Mouse (Mus musculus) mammary gland, adult 2 months (tissue): ENCODE results near the gene Mettl7a2. TPM values are rescaled to one million over a fixed set of nuclear protein-coding genes. Genes with fewer than 3 reads are reported as not detected.

Source experiments
- polyA plus RNA-seq: library from polyadenylated mRNA; depleted of rRNA; stranded (reverse); fragments of >200 nt; gene quantifications from 2 replicates; pipeline ENCODE4 v1.2.3, GENCODE M21; 2012; ENCODE audit warnings: low replicate concordance; rRNA removed

The Mettl7a2 gene
- not detected in 2 replicates for polyA plus RNA-seq

DNA sequence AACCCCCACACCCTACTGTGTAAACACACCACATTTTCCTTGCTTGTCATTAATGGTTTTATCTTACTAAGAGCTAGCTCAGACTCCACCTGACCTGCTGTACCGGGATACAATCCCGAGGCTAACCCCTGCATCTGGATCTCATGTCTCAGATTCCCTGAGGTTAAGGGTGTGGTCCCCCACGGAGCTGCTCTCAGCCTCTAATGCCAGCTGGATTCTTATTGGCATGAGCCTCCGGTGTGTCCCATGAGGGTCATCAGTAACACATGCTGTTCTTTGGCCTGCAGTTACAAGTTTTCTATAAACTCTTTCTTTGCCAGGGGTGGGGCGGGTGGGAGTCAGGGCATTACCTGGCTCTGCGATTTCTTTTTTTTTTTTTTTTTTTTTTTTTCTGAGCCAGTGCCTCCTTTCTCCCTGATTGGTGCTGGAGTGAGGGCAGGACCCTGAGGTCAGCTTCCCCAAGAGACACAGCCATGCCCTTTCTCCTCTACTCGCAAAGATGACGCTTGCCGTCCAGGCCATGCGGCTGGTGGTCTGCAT, at the start of gene Mettl7a2, which contains the start of gene Methig1:
Mettl7a2 (plus strand) TSS at position 490 of the 540 bp plus-strand sequence.
Methig1 (plus strand) TSS at position 439 of the 540 bp plus-strand sequence.

DNA sequence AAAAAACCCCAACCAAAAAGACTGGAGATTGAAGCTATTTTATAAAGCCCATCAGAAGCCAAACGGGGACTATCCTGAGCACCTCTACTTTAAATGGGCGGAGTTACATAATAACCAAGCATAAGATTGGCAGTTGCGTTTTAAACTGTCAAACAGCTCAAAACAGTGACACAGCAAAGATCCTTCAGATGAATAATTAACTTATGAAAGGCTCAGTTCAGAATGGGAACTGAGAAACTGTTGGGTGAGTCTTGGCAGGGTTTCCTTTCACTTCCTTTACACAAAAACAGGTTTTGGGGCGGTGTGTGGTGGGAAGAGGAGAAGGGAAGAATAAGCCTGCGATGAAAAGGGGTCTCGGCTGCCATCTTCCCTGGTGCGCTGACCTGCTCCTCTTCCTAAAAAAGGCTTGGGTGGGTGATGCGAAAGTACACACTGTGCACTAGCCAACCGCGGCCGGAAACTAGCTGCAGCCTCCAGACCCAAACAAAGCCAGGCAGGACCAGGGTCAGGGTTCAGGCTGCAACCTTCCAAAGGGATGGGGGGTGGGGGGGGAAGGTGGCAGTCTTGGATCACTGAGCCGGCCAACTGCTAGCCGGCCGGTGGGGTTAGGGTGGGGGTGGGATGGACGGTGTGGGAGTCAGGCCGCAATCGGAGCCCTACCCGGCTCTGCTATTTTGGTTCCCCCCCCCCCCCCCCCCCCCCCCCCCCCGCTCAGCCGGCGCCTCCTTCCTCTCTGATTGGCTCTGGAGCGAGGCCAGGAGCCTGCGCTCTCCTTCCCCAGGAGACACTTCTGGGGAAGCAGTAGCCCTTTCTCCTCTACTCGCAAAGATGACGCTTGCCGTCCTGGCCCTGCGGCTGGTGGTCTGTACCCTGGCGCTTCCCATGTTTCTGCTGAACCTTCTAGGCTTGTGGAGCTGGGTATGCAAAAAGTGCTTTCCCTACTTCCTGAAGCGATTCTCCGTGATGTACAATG, 48.7 kb upstream of the Mettl7a2 start, which contains the start of gene Mettl7a1:
Mettl7a1 (plus strand) TSS at position 122 of the 973 bp plus-strand sequence.

DNA sequence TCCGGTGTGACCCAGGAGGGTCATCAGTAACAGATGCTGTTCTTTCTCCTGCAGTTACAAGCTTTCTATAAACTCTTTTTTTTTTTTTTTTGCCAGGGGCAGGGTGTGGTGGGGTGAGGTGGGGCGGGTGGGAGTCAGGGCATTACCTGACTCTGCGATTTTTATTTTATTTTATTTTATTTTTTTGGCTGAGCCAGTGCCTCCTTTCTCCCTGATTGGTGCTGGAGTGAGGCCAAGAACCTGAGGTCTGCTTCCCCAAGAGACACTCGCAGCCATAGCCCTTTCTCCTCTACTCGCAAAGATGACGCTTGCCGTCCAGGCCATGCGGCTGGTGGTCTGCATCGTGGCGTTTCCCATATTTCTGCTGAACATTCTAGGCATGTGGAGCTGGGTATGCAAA, 18.4 kb upstream of the Mettl7a2 start, which contains the start of gene Mettl7a3:
Mettl7a3 (plus strand) TSS at position 301 of the 400 bp plus-strand sequence.

DNA sequence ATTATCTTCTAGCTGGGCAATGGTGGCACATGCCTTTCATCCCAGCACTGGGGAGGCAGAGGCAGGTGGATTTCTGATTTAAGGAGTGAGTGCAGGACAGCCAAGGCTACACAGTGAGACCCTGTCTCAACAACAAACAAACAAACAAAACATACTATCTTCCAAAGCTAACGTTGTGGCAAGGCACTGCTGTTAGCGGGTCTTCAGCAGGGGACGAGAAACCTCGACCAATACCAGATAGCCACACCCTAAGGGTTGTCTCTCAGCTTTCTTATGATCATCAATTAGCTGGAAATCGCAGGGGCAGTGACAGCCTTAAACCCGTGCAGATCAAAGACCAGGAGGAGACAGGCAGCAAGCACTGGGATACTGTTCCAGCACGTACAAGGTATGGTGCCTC, 11.2 kb downstream of the Mettl7a2 start, which contains the start of gene Higd1c:
Higd1c (plus strand) TSS at position 301 of the 400 bp plus-strand sequence.

Other genes with a start within 250 kb of the Mettl7a2 start
- gene Atf1, start 125.4 kb upstream of the Mettl7a2 start, polyA plus RNA-seq, result 38.5 and 65.2 TPM in 2 replicates
- gene Tmprss12, start 72.4 kb upstream of the Mettl7a2 start, polyA plus RNA-seq, result not detected in 2 replicates
- gene Mettl7a1, start 49.1 kb upstream of the Mettl7a2 start, polyA plus RNA-seq, result 70.9 and 96.7 TPM in 2 replicates
- 0.22 TPM in 1 of 2 replicates, not detected in the other for gene Mettl7a3, start 18.3 kb upstream of the Mettl7a2 start, polyA plus RNA-seq
- not detected in 2 replicates for gene Methig1, start 51 bp upstream of the Mettl7a2 start, polyA plus RNA-seq
- gene Higd1c, start 11.3 kb downstream of the Mettl7a2 start, polyA plus RNA-seq, result not detected in 2 replicates
- not detected in 2 replicates for gene Gm5475, start 68.9 kb downstream of the Mettl7a2 start, polyA plus RNA-seq
- gene Slc11a2, start 71.9 kb downstream of the Mettl7a2 start, polyA plus RNA-seq, result 26.7 and 38.8 TPM in 2 replicates
- 61.8 and 111 TPM in 2 replicates for gene Letmd1, start 115.8 kb downstream of the Mettl7a2 start, polyA plus RNA-seq
- 3.3 and 3.9 TPM in 2 replicates for gene Csrnp2, start 142.3 kb downstream of the Mettl7a2 start, polyA plus RNA-seq
- 6.5 and 9.5 TPM in 2 replicates for gene Tfcp2, start 198.8 kb downstream of the Mettl7a2 start, polyA plus RNA-seq
- 23.0 and 46.9 TPM in 2 replicates for gene Pou6f1, start 246.8 kb downstream of the Mettl7a2 start, polyA plus RNA-seq